Mouse (Mus musculus): ENCODE results near the gene Cep295nl. TPM values are rescaled to one million over a fixed set of nuclear protein-coding genes. Genes with fewer than 3 reads are reported as not detected.

Gene Cep295nl
- polyA plus RNA-seq, 1 experiment: 0.06 TPM

DNA sequence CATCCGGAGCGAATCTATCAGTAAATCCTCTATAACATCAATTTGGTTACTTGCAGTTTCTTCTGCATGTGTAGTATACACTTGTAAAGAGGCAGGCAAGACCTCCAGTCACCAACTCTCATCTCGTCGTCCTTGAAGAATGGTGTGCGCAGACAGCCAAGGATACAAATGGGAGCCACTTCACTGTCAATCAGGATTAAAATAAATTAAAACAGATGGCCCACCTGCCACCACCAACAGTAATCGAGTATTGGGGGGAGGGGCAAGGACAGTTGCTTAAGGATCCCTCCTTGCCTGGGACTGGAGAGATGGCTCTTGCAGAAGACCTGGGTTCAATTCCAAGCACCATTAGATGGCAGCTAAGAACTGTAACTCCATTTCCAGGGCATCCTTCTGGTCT lies 49.6 kb downstream of the Cep295nl start:
- Histone ChIP-seq H3K4me1 (ENCODE audit: control insufficient read depth, insufficient read depth, low read length) (peaks cover 12% of the 10 kb centered on the region), H3K27me3 (replicated peaks; ENCODE audit: control insufficient read depth, insufficient read depth, low read length) (no peaks in the 10 kb centered on the region), H3K4me3 (ENCODE audit: insufficient read depth, low read depth, low read length) (no peak overlapping the region), H3K36me3 (ENCODE audit: control insufficient read depth, insufficient read depth, low read length) (no peaks in the 10 kb centered on the region), H3K27ac (ENCODE audit: insufficient read depth, low read depth, low read length) (no peak overlapping the region)
- 79% methylated on average over 6 of the region's 6 CpGs for WGBS
- no peak for TF ChIP-seq POLR2A (IDR thresholded peaks at IDR 0.05; ENCODE audit: low read depth, low read length)
- DNase-seq: no peak

DNA sequence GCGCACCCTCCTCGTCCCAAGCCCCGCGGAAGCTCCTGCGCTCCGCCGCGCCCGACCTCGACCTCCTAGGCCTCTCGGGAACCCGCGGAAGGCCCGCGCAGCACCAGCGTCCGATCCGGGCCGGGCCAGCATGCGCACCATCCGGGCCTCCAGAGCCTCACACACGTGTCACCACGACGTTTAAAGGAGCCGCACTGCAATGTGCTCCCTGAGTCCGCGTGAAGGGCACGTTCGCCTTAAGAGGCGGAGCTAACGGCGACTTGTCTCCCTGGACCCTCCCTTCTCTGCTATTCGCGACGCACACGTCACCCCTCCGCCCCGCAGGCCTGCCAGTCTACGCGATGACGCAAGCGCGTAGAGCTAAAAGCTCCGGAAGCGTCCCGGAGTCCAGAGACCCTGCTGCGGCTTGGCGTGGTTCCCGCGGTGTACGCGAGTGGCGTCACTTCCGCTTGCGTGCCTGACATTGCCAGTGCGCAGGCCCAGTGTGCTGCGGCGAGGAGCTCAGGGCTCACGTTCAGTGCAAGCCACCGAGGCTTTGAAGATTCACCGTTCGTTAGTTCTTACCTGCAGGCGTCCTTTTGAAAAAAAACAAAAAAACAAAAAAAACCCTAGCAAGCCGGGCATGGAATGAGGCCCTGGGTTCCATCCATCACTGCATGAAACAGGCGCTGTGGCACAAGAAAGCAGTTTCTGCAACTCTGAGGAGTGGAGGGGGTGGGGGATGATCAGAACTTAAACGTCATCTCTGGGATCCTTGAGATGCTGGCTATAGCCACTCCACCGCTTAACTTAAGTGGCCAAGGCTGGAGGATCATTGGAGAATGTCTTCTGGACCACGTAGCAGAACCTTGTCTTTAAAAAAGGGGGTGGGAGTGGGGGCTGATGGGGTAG lies 52.1 kb downstream of the Cep295nl start, which contains the start of gene Usp36:
Usp36 (minus strand) TSS at position 246 of the 891 bp plus-strand sequence.
- H3K4me1 ChIP-seq (ENCODE audit: control insufficient read depth, insufficient read depth, low read length): peaks cover 12% of the 10 kb centered on the region
- no peaks in the 10 kb centered on the region for H3K36me3 ChIP-seq (ENCODE audit: control insufficient read depth, insufficient read depth, low read length)
- 1% methylated on average over 68 of the region's 68 CpGs for WGBS
- peak; percentile 100 for DNase-seq
- H3K27ac ChIP-seq (ENCODE audit: insufficient read depth, low read depth, low read length): peak within 1 kb of the TSS; percentile 63
- peak within 1 kb of the TSS; percentile 81 for H3K4me3 ChIP-seq (ENCODE audit: insufficient read depth, low read depth, low read length)
- peak; percentile 94 for TF ChIP-seq POLR2A (IDR thresholded peaks at IDR 0.05; ENCODE audit: low read depth, low read length)
- TF ChIP-seq CTCF (conservative IDR thresholded peaks at IDR 0.05; ENCODE audit: insufficient read depth, insufficient read length, low read depth, low read length): 0 out of 2 replicates have a peak, but pooled peaks have one; percentile 4
- no peaks in the 10 kb centered on the region for H3K27me3 ChIP-seq (replicated peaks; ENCODE audit: control insufficient read depth, insufficient read depth, low read length)

DNA sequence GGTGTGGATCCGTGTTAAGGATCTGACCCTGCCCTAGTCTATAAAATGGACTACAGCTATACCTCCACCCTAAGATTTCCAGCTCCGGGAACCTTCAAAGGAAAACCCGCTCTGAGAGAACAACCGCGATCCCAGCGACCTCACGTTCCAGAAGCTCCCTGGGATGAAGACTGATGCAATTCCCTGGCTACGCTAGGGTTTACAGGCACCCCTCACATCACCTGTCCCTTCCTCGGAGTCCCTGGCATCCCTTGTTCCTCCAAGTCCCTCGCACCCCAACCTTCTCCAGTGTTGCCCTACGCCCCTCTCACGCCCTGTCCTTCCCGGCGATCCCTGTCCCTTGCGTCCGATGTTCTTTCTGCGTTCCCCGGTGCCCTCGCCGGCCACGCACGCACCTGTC lies 52.7 kb downstream of the Cep295nl start:
- H3K36me3 ChIP-seq (ENCODE audit: control insufficient read depth, insufficient read depth, low read length): no peaks in the 10 kb centered on the region
- H3K27ac ChIP-seq (ENCODE audit: insufficient read depth, low read depth, low read length): peak overlapping the region; percentile 63
- peaks cover 12% of the 10 kb centered on the region for H3K4me1 ChIP-seq (ENCODE audit: control insufficient read depth, insufficient read depth, low read length)
- DNase-seq: no peak
- peak overlapping the region; percentile 81 for H3K4me3 ChIP-seq (ENCODE audit: insufficient read depth, low read depth, low read length)
- H3K27me3 ChIP-seq (replicated peaks; ENCODE audit: control insufficient read depth, insufficient read depth, low read length): no peaks in the 10 kb centered on the region
- TF ChIP-seq CTCF (conservative IDR thresholded peaks at IDR 0.05; ENCODE audit: insufficient read depth, insufficient read length, low read depth, low read length): no peak
- TF ChIP-seq POLR2A (IDR thresholded peaks at IDR 0.05; ENCODE audit: low read depth, low read length): no peak
- whole genome bisulfite sequencing: under 1% methylated on average over 22 of the region's 22 CpGs

DNA sequence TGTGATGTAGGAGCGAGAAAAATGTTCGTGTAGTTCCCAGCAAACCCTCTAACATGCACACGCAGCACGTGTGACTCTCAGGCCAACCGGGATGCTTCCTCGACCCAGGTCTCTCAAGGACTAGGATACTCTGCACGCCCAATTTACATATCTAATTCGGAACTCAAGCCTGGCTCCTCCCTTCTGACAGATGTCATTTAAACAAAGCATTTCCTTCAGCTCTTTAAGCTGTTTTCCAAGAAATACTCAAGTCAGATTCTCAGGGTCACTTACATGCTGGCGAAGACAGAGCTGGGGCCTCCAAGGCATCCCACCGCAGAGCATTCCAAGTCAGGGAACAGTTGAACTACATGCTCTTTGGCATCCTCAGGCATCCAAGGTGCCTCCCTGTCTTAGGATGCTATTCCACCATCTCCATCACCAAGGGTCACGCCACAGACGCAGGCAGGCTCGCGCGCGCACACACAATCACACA lies 53.2 kb downstream of the Cep295nl start:
- WGBS: 4% methylated on average over 16 of the region's 16 CpGs
- H3K27ac ChIP-seq (ENCODE audit: insufficient read depth, low read depth, low read length): no peak overlapping the region
- H3K36me3 ChIP-seq (ENCODE audit: control insufficient read depth, insufficient read depth, low read length): no peaks in the 10 kb centered on the region
- H3K4me1 ChIP-seq (ENCODE audit: control insufficient read depth, insufficient read depth, low read length): peaks cover 12% of the 10 kb centered on the region
- H3K27me3 ChIP-seq (replicated peaks; ENCODE audit: control insufficient read depth, insufficient read depth, low read length): no peaks in the 10 kb centered on the region
- no peak for TF ChIP-seq POLR2A (IDR thresholded peaks at IDR 0.05; ENCODE audit: low read depth, low read length)
- TF ChIP-seq CTCF (conservative IDR thresholded peaks at IDR 0.05; ENCODE audit: insufficient read depth, insufficient read length, low read depth, low read length): no peak
- DNase-seq: peak; percentile 17
- H3K4me3 ChIP-seq (ENCODE audit: insufficient read depth, low read depth, low read length): peak overlapping the region; percentile 81

DNA sequence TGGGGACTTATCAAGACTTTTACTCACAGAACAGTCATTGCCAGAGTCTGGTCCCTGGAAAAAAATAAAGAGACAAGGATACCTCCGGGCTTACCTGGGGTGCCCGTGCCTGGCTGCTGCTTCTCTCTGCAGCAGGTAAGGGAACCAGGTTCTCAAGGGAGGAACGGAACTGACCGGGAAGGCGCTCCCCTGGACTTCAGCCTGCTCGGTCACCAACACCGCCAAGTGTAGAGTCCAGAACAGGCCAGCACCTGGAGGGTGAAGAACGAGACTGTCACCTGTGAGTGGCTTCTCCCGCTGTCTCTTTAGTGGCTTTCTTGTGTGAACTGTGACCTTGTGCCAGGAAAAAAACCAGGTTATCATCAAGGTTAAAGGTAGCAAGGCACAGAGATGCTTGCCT lies 54.7 kb downstream of the Cep295nl start:
- H3K4me1 ChIP-seq (ENCODE audit: control insufficient read depth, insufficient read depth, low read length): peaks cover 12% of the 10 kb centered on the region
- TF ChIP-seq POLR2A (IDR thresholded peaks at IDR 0.05; ENCODE audit: low read depth, low read length) (no peak), CTCF (conservative IDR thresholded peaks at IDR 0.05; ENCODE audit: insufficient read depth, insufficient read length, low read depth, low read length) (no peak)
- WGBS: 76% methylated on average over 9 of the region's 9 CpGs

DNA sequence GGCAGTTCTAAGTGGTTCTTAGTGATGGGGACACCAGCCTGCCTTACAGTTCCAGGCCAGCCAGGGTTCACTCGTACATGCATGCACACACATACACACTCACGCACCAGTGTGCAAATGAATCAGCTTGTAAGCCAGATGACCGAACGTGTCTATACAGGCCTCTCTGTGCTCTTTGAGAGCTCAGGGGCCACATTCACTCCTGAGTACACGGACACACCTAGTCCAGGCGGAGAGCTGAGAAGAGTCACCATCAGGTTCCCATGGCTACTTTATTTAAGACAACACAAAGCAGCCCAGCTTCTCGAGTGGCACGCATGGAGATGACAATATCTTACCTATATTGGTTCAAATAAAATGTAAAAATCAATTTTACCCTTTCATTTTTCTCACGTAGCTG lies 55.9 kb downstream of the Cep295nl start:
- TF ChIP-seq POLR2A (IDR thresholded peaks at IDR 0.05; ENCODE audit: low read depth, low read length) (no peak), CTCF (conservative IDR thresholded peaks at IDR 0.05; ENCODE audit: insufficient read depth, insufficient read length, low read depth, low read length) (no peak)
- 96% methylated on average over 9 of the region's 9 CpGs for WGBS

More for the DNA sequence above, 54.7 kb downstream of the Cep295nl start:
- H3K36me3 ChIP-seq (ENCODE audit: control insufficient read depth, insufficient read depth, low read length): no peaks in the 10 kb centered on the region
- DNase-seq: peak; percentile 48
- H3K4me3 ChIP-seq (ENCODE audit: insufficient read depth, low read depth, low read length): no peak overlapping the region
- H3K27ac ChIP-seq (ENCODE audit: insufficient read depth, low read depth, low read length): no peak overlapping the region
- no peaks in the 10 kb centered on the region for H3K27me3 ChIP-seq (replicated peaks; ENCODE audit: control insufficient read depth, insufficient read depth, low read length)

DNA sequence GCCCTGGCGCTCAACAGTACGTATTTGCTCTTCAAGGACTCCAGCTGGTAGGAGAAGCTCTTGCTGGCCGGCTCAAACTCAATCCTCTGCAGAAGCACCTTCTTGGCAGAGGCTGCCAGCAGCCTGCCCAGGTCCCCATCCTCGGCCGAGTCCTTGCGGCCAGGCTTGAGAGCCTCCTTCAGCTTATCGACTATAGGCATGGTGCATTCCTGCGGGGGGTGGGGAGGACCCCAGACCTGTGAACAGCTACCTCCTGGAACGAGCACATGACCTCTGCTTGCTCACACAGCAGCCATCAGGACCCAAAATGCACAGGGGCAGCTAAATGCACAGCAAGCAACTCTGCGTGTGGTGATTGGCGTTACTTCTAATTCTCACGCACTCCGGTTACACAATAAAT lies 56.5 kb downstream of the Cep295nl start:
- peaks cover 11% of the 10 kb centered on the region for H3K4me1 ChIP-seq (ENCODE audit: control insufficient read depth, insufficient read depth, low read length)
- DNase-seq: no peak
- TF ChIP-seq POLR2A (IDR thresholded peaks at IDR 0.05; ENCODE audit: low read depth, low read length) (no peak), CTCF (conservative IDR thresholded peaks at IDR 0.05; ENCODE audit: insufficient read depth, insufficient read length, low read depth, low read length) (no peak)
- H3K27me3 ChIP-seq (replicated peaks; ENCODE audit: control insufficient read depth, insufficient read depth, low read length): no peaks in the 10 kb centered on the region
- H3K27ac ChIP-seq (ENCODE audit: insufficient read depth, low read depth, low read length): no peak overlapping the region
- 94% methylated on average over 13 of the region's 13 CpGs for whole genome bisulfite sequencing
- no peak overlapping the region for H3K4me3 ChIP-seq (ENCODE audit: insufficient read depth, low read depth, low read length)
- no peaks in the 10 kb centered on the region for H3K36me3 ChIP-seq (ENCODE audit: control insufficient read depth, insufficient read depth, low read length)

More for the DNA sequence above, 55.9 kb downstream of the Cep295nl start:
- no peak for DNase-seq
- H3K4me3 ChIP-seq (ENCODE audit: insufficient read depth, low read depth, low read length): no peak overlapping the region
- no peak overlapping the region for H3K27ac ChIP-seq (ENCODE audit: insufficient read depth, low read depth, low read length)
- no peaks in the 10 kb centered on the region for H3K36me3 ChIP-seq (ENCODE audit: control insufficient read depth, insufficient read depth, low read length)
- H3K27me3 ChIP-seq (replicated peaks; ENCODE audit: control insufficient read depth, insufficient read depth, low read length): no peaks in the 10 kb centered on the region
- peaks cover 12% of the 10 kb centered on the region for H3K4me1 ChIP-seq (ENCODE audit: control insufficient read depth, insufficient read depth, low read length)

Other genes starting within 250 kb of the Cep295nl start
- gene Dnah17, start 211.9 kb downstream of the Cep295nl start, polyA plus RNA-seq (2012; rRNA removed): 0.08 and 0.19 TPM in 2 replicates
- 18.9 and 19.5 TPM in 2 replicates for gene Cyth1, start 93.9 kb downstream of the Cep295nl start, polyA plus RNA-seq (2012; rRNA removed)
- 11.2 and 12.3 TPM in 2 replicates for gene Usp36, start 52.3 kb downstream of the Cep295nl start, polyA plus RNA-seq (2012; rRNA removed)
- 78.7 and 83.3 TPM in 2 replicates for gene Timp2, start 13.2 kb upstream of the Cep295nl start, polyA plus RNA-seq (2012; rRNA removed)
- 360 and 363 TPM in 2 replicates for gene Lgals3bp, start 59.6 kb upstream of the Cep295nl start, polyA plus RNA-seq (2012; rRNA removed)
- 42.6 and 53.0 TPM in 2 replicates for gene Cant1, start 76.6 kb upstream of the Cep295nl start, polyA plus RNA-seq (2012; rRNA removed)
- 22.8 and 24.2 TPM in 2 replicates for gene C1qtnf1, start 85.7 kb upstream of the Cep295nl start, polyA plus RNA-seq (2012; rRNA removed)
- 10.5 and 12.3 TPM in 2 replicates for gene Engase, start 134.3 kb upstream of the Cep295nl start, polyA plus RNA-seq (2012; rRNA removed)

Data from kidney, adult 2 months (tissue).